Mouse (Mus musculus) C2C12 (cell line): ENCODE results near the gene Cst12.

ENCODE experiments used
- CEBPB ChIP-seq: IDR thresholded peaks from one replicate; pipeline ENCODE4 v1.6.1; 2011; ENCODE audit warnings: low read depth, mild to moderate bottlenecking, control low read depth, moderate library complexity
- MYOD1 ChIP-seq: IDR thresholded peaks from one replicate; pipeline ENCODE4 v1.6.1; 2011; ENCODE audit warnings: low read depth; ENCODE audit not compliant: control insufficient read depth, insufficient read length

DNA sequence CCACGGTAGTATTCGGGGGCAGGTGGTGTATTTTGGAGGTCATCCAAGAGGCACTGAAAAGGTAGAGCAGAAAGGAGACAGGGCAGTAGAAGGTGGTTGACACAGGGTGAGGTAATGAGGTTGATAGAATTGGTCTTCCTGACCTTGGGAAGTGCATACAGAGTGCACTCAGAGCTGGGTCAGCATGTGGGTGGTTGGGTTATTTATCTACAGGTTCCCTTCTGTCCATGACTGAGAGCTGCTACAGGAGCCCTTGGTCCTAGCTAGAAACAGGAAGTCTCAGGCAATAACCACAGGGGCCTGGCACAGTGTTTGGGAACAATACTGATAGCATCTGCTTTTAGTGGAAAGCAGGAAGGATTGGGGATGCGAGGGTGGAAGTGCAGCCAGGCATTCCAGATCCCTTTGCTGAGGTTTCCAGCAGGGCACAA, 12.3 kb downstream of the Cst12 start:
- TF ChIP-seq CEBPB (no peak), MYOD1 (no peak)
